Mouse (Mus musculus): ENCODE measurements around the gene Nudt14.

Nudt14 gene

GRCm38 (mm10) chr12:112941776-112942713, at the start of gene Nudt14:
TSS of gene Nudt14 (minus strand) at chr12:112942124.
- peak; percentile 78 for DNase-seq (ENCODE audit: low read depth, low spot score)

GRCm38 (mm10) chr12:112991444-112991843, 49.5 kb upstream of the Nudt14 start:
- DNase-seq (ENCODE audit: low read depth, low spot score), result no peak

DNA sequence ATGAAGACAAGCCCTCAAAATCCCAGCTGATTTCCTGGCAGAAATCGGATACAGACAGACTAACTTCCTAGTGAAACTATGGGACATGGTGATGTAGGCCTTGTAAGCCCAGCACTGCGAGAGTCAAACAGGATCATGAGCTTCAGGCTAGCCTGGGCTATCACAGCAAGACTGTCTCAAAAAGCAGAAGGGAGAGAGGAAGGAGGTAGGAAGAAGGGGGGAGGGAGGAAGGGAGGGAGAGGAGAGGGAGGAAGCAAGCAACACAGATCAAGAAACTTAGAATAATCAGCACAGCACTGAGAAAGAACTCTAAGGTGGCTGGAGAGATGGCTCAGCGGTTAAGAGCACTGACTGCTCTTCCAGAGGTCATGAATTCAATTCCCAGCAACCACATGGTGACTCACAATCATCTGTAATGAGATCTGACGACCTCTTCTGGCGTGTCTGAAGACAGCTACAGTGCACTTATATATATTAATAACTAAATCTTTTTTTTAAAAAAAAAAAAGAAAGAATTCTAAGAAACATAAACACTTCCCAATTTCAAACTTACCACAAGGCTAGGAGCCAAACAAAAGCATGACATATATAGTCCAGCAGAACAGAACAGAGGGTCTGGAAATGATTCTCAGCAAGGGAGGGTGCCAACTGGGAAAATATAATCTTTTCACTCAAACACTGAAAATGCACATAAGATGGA, 48.9 kb upstream of the Nudt14 start:
- peak; percentile 54 for DNase-seq (ENCODE audit: low read depth, low spot score)

DNA sequence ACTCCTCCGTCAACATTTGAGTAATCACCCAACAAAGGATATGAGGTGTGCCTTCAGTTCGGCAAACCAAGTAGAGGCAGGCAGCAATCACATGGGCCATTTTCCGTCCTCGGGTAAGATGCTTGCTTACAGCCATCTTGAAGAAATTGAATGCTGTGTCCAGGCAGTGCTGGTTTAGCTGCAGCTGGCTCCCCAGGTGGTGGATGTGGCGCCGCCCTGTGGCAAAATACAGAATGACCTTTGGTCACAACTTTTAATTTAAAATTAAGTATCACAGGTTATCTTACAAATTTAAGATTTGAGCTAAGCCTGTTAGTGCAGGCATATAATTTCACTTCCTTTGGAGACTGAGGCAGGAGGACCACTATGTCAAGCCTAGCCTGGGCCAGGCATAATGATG, 46.0 kb upstream of the Nudt14 start:
- no peak for DNase-seq (ENCODE audit: low read depth, low spot score)

- DNase-seq (ENCODE audit: low read depth, low spot score), result no peak
These were observed 43.4 kb upstream of the Nudt14 start for GRCm38 (mm10) chr12:112985346-112985745.

DNA sequence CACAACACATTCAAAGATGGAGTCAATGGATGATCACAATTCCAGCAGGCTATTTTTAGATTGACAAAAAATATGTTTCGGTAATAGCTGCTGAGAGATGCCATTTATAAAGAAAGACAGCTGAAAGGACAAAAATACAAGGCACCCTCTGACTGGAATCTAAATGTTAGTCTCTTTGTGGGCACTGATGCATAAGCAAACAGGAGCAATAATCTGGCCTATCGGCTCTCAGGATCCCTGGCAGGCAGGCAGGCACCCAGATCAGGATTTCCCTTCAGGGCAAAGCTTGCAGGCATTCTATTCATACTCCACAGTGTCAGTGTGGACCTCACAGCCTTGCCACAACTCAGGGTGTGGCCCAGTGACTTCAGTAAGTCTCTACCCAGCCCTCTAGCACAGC, 40.1 kb upstream of the Nudt14 start:
- no peak for DNase-seq (ENCODE audit: low read depth, low spot score)

GRCm38 (mm10) chr12:112977156-112977555, 35.2 kb upstream of the Nudt14 start:
- no peak for DNase-seq (ENCODE audit: low read depth, low spot score)

DNA sequence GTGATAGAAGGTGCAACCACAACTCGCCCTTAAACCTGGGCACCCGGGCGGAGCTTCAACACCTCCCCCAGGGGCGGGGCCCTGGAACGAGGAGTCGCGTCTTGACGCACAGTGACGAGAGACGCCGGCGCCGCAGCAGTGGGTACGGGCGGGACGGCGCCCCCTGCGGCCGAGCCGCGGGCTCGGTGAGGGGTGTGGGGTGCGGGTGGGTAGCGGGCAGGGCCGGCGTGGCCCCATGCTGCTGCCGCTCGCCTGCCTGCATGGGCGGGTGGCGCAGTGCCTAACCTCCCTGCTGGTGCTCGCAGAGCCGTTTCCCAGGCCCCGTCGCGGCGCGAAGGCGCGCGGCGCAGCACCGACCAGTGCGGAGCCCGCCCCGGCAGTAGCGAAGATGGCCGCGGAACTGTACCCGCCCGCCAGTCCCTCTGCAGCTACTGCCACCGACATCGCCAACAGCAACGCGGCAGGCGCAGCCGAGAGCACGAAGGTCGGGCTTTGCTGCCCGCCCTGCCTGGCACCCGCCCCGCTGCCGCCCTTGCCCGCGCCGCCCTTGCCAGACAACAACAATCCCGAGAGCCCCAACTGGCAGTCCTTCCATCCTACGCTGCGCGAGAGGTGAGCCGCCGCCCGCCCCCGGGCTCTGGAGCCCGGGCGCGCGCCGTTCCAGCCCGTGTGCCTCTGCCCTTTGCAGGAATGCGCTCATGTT, 34.6 kb upstream of the Nudt14 start, which contains the start of gene Btbd6:
Gene Btbd6, plus strand, starts transcription at position 112 of the 703 bp plus-strand sequence.
- DNase-seq (ENCODE audit: low read depth, low spot score), result no peak

GRCm38 (mm10) chr12:112974736-112975135, 32.8 kb upstream of the Nudt14 start:
- no peak for DNase-seq (ENCODE audit: low read depth, low spot score)

DNA sequence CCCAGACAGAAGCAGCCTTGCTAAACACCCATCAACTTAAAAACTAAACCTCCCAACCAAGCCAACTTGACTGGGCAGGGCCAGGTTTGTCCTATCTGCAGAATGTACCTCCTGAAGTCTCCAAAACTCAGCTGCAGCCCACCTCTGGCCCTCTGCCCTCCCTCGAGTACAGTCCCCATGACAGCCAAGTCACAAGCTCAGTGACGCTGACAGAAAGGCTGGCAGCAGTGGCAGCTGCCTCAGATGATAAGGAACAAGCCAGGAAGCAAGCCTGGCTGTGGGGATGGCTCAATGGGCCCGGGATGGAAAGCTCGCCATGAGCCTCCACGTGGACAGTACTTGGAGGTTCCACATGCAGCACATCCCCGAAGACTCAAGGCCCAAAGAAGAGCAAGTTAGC, 27.7 kb upstream of the Nudt14 start:
- DNase-seq (ENCODE audit: low read depth, low spot score), result no peak

DNA sequence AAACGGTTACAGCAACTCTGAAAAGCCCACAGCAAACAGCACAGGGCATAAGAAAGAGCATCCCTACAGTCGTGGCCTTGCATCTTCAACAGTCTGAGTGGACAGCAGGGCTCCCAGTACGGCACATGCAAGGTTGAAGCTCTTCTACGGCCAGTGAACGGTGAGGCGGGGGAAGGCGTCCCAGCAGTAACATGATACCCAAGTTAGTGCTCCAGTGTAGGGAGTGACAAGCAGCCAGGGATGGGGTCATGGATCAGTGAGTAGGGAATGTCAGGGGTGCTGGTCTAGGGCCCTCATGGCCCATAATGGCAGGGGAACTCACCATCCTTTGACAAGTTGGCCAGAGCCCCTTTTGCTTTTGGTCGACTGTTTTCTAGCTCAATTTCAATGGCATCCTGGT, 27.0 kb upstream of the Nudt14 start:
- no peak for DNase-seq (ENCODE audit: low read depth, low spot score)

- DNase-seq (ENCODE audit: low read depth, low spot score), result no peak
These were observed 23.9 kb upstream of the Nudt14 start for GRCm38 (mm10) chr12:112965783-112966182.

DNA sequence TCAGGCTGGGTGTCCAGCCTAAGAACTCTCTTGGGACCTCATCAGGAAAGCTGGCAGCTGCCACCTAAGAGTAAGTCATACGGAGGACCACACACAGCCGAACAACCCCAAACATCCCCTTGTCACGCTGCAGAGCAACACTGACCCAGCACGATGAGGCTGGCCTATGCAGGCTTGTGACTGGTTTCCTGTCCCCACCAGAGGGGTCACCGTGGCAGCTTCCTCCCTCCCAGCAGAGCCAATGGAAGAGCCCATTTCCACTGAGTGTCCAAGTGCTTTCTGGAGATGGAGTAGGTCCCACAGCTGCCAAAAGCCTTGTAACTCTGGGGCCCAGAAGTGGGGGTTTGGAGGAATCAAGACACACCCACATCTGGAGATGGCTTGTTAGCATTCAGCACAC, 19.9 kb upstream of the Nudt14 start:
- DNase-seq (ENCODE audit: low read depth, low spot score), result no peak

DNA sequence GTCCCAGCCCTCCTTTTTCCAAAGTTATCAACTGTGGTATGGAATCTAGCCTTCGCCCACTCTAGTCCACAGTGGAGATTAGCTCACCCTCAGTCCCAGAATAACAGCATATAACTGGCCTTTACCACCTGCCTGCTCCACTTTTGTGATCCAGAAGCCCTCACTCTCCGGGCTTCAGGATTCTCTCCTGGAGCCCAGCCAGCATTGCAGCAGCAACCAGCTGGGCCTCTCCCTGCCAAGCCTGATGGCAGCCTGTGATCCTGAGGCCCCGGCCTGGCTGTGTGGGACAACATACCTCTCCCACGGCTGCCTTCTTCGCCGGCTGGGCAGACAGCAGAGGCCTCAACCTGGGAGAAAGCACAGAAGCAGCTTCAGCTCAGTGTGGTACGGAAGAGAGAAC, 19.5 kb upstream of the Nudt14 start:
- DNase-seq (ENCODE audit: low read depth, low spot score), result no peak

DNA sequence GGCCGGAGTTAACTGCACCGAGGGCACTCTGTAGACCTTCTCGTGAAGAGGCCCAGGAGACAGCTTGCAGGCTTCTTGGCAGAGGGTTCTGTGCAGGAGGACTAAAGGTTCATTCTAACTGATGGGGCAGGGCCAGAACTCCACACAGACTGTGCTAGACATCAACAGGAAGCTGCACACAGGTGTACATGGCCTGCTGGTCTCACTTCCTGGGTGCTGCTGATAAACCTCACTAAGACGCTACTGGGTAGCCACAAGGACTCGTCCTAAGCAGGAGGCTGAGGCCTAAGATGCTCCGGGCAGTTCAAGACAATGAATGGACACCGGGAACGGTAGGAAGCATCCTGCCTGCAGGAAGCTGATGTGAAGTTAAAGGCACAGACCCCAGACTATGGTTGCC, 17.5 kb upstream of the Nudt14 start:
- DNase-seq (ENCODE audit: low read depth, low spot score), result no peak

DNA sequence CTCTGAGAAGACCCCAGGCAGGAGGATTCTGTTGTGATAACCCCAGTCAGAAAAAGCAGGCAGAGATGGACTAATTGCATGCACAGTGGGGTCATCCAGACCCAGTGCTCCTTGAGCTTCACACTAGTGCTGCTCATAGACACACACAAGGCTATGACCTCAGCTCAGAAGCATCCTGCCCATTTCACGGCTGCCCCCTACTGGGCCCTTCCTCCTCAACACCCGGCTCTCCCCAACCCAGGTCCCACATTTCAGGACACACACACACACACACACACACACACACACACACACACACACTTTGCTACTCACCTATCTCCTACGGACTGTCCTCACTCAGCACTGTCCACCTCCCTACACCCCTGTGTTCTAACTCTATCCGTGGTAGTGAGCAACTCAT, 16.4 kb upstream of the Nudt14 start:
- DNase-seq (ENCODE audit: low read depth, low spot score), result peak; percentile 75

DNA sequence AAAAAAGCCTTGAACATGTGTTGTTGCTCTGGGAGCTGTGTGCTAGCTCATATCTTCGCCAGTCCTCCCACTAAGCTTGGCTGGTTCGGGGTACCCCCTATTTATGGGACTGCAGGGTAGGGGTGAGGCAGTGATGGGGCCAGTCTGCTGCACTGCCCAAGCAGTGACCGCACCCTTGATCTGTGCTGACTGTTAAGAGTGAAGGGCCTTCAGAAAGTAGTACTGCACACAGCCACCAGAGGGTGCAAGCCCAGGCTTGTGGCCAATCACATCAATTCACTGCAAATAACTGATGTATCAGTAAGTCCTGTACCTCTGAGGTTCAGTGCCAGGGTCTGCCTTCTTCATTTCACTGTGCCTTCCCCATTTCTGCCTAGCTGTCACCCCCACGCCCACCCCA, 13.9 kb upstream of the Nudt14 start:
- peak; percentile 78 for DNase-seq (ENCODE audit: low read depth, low spot score)

- no peak for DNase-seq (ENCODE audit: low read depth, low spot score)
These were observed 11.1 kb upstream of the Nudt14 start for GRCm38 (mm10) chr12:112952926-112953565.

DNA sequence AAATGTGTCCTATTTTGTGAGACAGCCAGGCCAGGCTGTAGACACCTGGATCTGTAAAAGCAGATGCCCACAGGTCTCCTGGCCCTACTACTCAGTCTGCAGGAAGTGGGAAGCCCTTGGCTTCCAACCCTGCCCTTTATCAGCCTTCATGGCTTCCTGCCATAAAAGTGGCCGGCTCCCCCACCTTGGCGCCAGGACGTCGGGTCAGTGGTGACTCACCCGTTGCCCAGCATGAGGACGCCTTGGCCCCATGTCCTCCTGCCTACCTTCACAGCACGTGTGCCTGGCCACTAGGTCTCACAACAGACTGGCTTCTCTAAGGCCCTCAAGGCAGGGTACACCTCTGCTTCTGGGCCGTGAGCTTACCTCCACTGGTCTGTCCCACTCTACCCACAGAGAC, 10.5 kb upstream of the Nudt14 start:
- DNase-seq (ENCODE audit: low read depth, low spot score), result peak; percentile 66

DNA sequence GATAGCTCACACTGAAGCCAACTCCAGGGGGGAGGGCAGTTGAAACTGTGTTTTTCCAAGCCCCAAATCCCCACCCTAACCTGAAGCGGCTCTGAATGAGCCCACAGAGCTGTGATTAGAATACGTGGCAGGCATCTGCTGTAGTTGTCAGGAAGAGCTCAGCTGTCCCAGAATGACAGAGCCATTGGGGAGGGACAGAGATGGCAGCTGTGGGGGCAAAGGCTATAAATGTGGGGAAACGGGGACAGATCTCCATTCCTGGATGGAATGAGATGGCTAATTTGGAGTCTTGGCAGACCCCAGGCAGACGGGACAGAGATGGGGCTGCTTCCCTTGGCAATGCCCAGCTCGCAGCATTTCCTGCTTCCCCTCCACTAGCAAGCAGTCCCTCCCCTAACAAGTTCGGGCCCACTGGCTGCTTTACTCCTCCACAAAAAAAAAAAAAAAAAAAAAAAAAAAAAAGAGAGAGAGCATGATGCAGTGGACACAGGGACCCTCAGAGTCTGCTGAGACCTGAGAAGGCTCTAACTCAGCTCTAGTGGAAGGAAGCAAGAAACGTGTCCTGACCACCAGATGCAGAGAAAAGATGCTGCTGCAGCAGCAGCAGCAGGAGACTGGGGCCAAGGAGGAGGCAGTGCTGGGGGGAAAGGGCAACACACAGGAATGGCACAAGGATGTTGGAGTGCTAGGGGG, 9.4 kb upstream of the Nudt14 start:
- DNase-seq (ENCODE audit: low read depth, low spot score), result no peak

GRCm38 (mm10) chr12:112950761-112951129, 8.8 kb upstream of the Nudt14 start:
- no peak for DNase-seq (ENCODE audit: low read depth, low spot score)
